Mouse (Mus musculus) bone marrow macrophage, adult 2 months (primary cell): ENCODE results near the gene Manf.

Source experiments
- CTCF ChIP-seq: IDR thresholded peaks from 2 replicates; pipeline ENCODE4 v1.5.1; 2012; ENCODE audit warnings: low read depth, mild to moderate bottlenecking, low read length, moderate library complexity
- POLR2A ChIP-seq: IDR thresholded peaks from 2 replicates; pipeline ENCODE4 v1.6.1; 2012; ENCODE audit warnings: mild to moderate bottlenecking, low read depth, low read length, borderline replicate concordance

- TF ChIP-seq POLR2A (no peak), CTCF (no peak)
Measured at GRCm38 (mm10) chr9:106842800-106843199, 49.0 kb downstream of the Manf start.
